Mouse (Mus musculus) erythroblast, embryonic 14.5 days (primary cell): ENCODE results near the gene Ubox5.

Experiments
- GATA1 ChIP-seq: IDR thresholded peaks from 2 replicates; pipeline ENCODE4 v1.6.1; 2012; ENCODE audit warnings: low read length, inconsistent platforms, mixed read lengths
- TAL1 ChIP-seq: IDR thresholded peaks from 3 replicates; pipeline ENCODE4 v1.6.1; 2012; ENCODE audit warnings: low read length, inconsistent platforms, mixed read lengths

GRCm38 (mm10) chr2:130575873-130576272 lies 54.0 kb downstream of the Ubox5 start, which contains the start of gene Oxt:
- TF ChIP-seq TAL1 (no peak), GATA1 (no peak)
